Mouse (Mus musculus) kidney, embryonic 14.5 days (tissue): ENCODE measurements around the gene Spatc1l. TPM values are rescaled to one million over a fixed set of nuclear protein-coding genes. Genes with fewer than 3 reads are reported as not detected.

Experiments used
- ATAC-seq: fragments of 200-750 bp; cut with Nextera tagmentation; 2 replicates; pipeline ENCODE4 v1.8.0; 2017; ENCODE audit warnings: moderate number of reproducible peaks, mild to moderate bottlenecking, moderate TSS enrichment, moderate library complexity; ENCODE audit not compliant: low FRiP score, low TSS enrichment
- H3K27ac ChIP-seq: fragments of 300-500 bp; sonication (generic); 2 replicates; pipeline ENCODE4 v1.5.1; 2014; ENCODE audit warnings: low read depth, mild to moderate bottlenecking, low read length, moderate library complexity, mixed read lengths
- H3K27me3 ChIP-seq: fragments of 300-500 bp; sonication (generic); 2 replicates; pipeline ENCODE4 v1.6.1; 2014; ENCODE audit warnings: mild to moderate bottlenecking, low read length; ENCODE audit not compliant: control insufficient read depth, insufficient read depth
- H3K36me3 ChIP-seq: fragments of 300-500 bp; sonication (generic); 2 replicates; pipeline ENCODE4 v1.6.1; 2014; ENCODE audit warnings: low read length, mixed read lengths; ENCODE audit not compliant: control insufficient read depth, insufficient read depth
- H3K4me1 ChIP-seq: fragments of 300-500 bp; sonication (generic); 2 replicates; pipeline ENCODE4 v1.6.1; 2014; ENCODE audit warnings: low read length, mixed read lengths; ENCODE audit not compliant: control insufficient read depth, insufficient read depth
- H3K4me2 ChIP-seq: fragments of 300-500 bp; sonication (generic); replicated peaks from 2 replicates; pipeline ENCODE4 v1.6.1; 2014; ENCODE audit warnings: low read depth, mild to moderate bottlenecking, low read length
- H3K4me3 ChIP-seq: fragments of 300-500 bp; sonication (generic); 2 replicates; pipeline ENCODE4 v1.5.1; 2014; ENCODE audit warnings: mild to moderate bottlenecking, low read length
- H3K9ac ChIP-seq: fragments of 300-500 bp; sonication (generic); 2 replicates; pipeline ENCODE4 v1.6.1; 2014; ENCODE audit warnings: low read depth, mild to moderate bottlenecking, low read length, moderate library complexity
- H3K9me3 ChIP-seq: fragments of 300-500 bp; sonication (generic); 2 replicates; pipeline ENCODE4 v1.6.1; 2016; ENCODE audit warnings: low read length; ENCODE audit not compliant: control insufficient read depth
- WGBS: fragments of 180-500 bp; shearing (Covaris S2); extraction: QIAGEN DNeasy Blood & Tissue Kit; methylation state at CpG from one replicate; pipeline ENCODE4 v1.1.7; 2014; 5-methylcytosine and 5-hydroxymethylcytosine counted together
- polyA plus RNA-seq: library from polyadenylated mRNA; unstranded; fragments of >200 nt; fragmentation: Nextera tagmentation; extraction: Ambion mirVana; gene quantifications from 2 replicates; pipeline ENCODE4 v1.2.1, GENCODE M21; 2014

Spatc1l gene
- polyA plus RNA-seq, 1 experiment from 2014 or later = not detected

- WGBS = 90% methylated on average over 10 of the region's 10 CpGs
- ATAC-seq = no peak
Observed at GRCm38 (mm10) chr10:76542636-76543375, 19.3 kb upstream of the Spatc1l start.

GRCm38 (mm10) chr10:76546566-76546965 is 15.5 kb upstream of the Spatc1l start:
- no peak overlapping the region for H3K27ac ChIP-seq
- H3K27me3 ChIP-seq = no peaks in the 10 kb centered on the region
- H3K4me1 ChIP-seq = no peaks in the 10 kb centered on the region
- peaks cover 70% of the 10 kb centered on the region for H3K36me3 ChIP-seq
- no peak overlapping the region for H3K4me2 ChIP-seq
- H3K9ac ChIP-seq = no peak overlapping the region
- no peak for ATAC-seq
- no peaks in the 10 kb centered on the region for H3K9me3 ChIP-seq
- WGBS = 78% methylated on average over 8 of the region's 8 CpGs
- H3K4me3 ChIP-seq = no peak overlapping the region

More at GRCm38 (mm10) chr10:76542636-76543375, 19.3 kb upstream of the Spatc1l start:
- H3K27me3 ChIP-seq = no peaks in the 10 kb centered on the region
- H3K27ac ChIP-seq = no peak overlapping the region
- no peak overlapping the region for H3K4me2 ChIP-seq
- no peak overlapping the region for H3K9ac ChIP-seq
- no peak overlapping the region for H3K4me3 ChIP-seq
- H3K9me3 ChIP-seq = no peaks in the 10 kb centered on the region
- H3K36me3 ChIP-seq = peaks cover 80% of the 10 kb centered on the region
- no peaks in the 10 kb centered on the region for H3K4me1 ChIP-seq

- Histone ChIP-seq H3K36me3 (peaks cover 71% of the 10 kb centered on the region), H3K4me1 (no peaks in the 10 kb centered on the region), H3K27me3 (no peaks in the 10 kb centered on the region), H3K9ac (no peak overlapping the region), H3K4me2 (no peak overlapping the region), H3K27ac (no peak overlapping the region), H3K9me3 (no peaks in the 10 kb centered on the region), H3K4me3 (no peak overlapping the region)
- WGBS = 95% methylated on average over 8 of the region's 8 CpGs
- no peak for ATAC-seq
Observed at GRCm38 (mm10) chr10:76548218-76548617, 13.9 kb upstream of the Spatc1l start.

- 87% methylated on average over 5 of the region's 5 CpGs for WGBS
- Histone ChIP-seq H3K9me3 (no peaks in the 10 kb centered on the region), H3K4me2 (no peak overlapping the region), H3K4me1 (no peaks in the 10 kb centered on the region), H3K27ac (no peak overlapping the region), H3K4me3 (no peak overlapping the region), H3K36me3 (peaks cover 68% of the 10 kb centered on the region), H3K27me3 (no peaks in the 10 kb centered on the region), H3K9ac (no peak overlapping the region)
- ATAC-seq = no peak
Observed at GRCm38 (mm10) chr10:76550458-76550857, 11.6 kb upstream of the Spatc1l start.

GRCm38 (mm10) chr10:76551556-76551955 is 10.5 kb upstream of the Spatc1l start:
- Histone ChIP-seq H3K27ac (no peak overlapping the region), H3K4me3 (no peak overlapping the region), H3K36me3 (peaks cover 65% of the 10 kb centered on the region), H3K4me2 (no peak overlapping the region), H3K9ac (no peak overlapping the region), H3K9me3 (no peaks in the 10 kb centered on the region), H3K4me1 (no peaks in the 10 kb centered on the region), H3K27me3 (no peaks in the 10 kb centered on the region)
- WGBS = 87% methylated on average over 3 of the region's 3 CpGs
- no peak for ATAC-seq

- H3K9me3 ChIP-seq = no peaks in the 10 kb centered on the region
- H3K4me1 ChIP-seq = no peaks in the 10 kb centered on the region
- ATAC-seq = no peak
- 90% methylated on average over 5 of the region's 5 CpGs for WGBS
- no peak overlapping the region for H3K4me3 ChIP-seq
- no peaks in the 10 kb centered on the region for H3K27me3 ChIP-seq
- H3K4me2 ChIP-seq = no peak overlapping the region
- no peak overlapping the region for H3K9ac ChIP-seq
- no peak overlapping the region for H3K27ac ChIP-seq
- H3K36me3 ChIP-seq = peaks cover 48% of the 10 kb centered on the region
Observed at GRCm38 (mm10) chr10:76554061-76554460, 8.0 kb upstream of the Spatc1l start.

- H3K9me3 ChIP-seq = no peaks in the 10 kb centered on the region
- no peak overlapping the region for H3K4me2 ChIP-seq
- no peak overlapping the region for H3K4me3 ChIP-seq
- no peaks in the 10 kb centered on the region for H3K4me1 ChIP-seq
- no peaks in the 10 kb centered on the region for H3K36me3 ChIP-seq
- no peak for ATAC-seq
- WGBS = 93% methylated on average over 22 of the region's 22 CpGs
- no peaks in the 10 kb centered on the region for H3K27me3 ChIP-seq
- H3K27ac ChIP-seq = no peak overlapping the region
- H3K9ac ChIP-seq = no peak overlapping the region
Observed at GRCm38 (mm10) chr10:76569996-76570685, 8.1 kb downstream of the Spatc1l start.

- Histone ChIP-seq H3K4me1 (no peaks in the 10 kb centered on the region), H3K27ac (no peak overlapping the region), H3K4me3 (no peak overlapping the region), H3K9ac (no peak overlapping the region), H3K27me3 (no peaks in the 10 kb centered on the region), H3K9me3 (no peaks in the 10 kb centered on the region), H3K4me2 (no peak overlapping the region), H3K36me3 (no peaks in the 10 kb centered on the region)
- no peak for ATAC-seq
- 72% methylated on average over 2 of the region's 2 CpGs for WGBS
Observed at GRCm38 (mm10) chr10:76571070-76571469, 9.0 kb downstream of the Spatc1l start.

GRCm38 (mm10) chr10:76572151-76572550 is 10.1 kb downstream of the Spatc1l start:
- H3K9ac ChIP-seq = no peak overlapping the region
- H3K27ac ChIP-seq = no peak overlapping the region
- ATAC-seq = no peak
- no peak overlapping the region for H3K4me2 ChIP-seq
- H3K4me3 ChIP-seq = no peak overlapping the region
- no peaks in the 10 kb centered on the region for H3K36me3 ChIP-seq
- H3K9me3 ChIP-seq = no peaks in the 10 kb centered on the region
- H3K4me1 ChIP-seq = no peaks in the 10 kb centered on the region
- H3K27me3 ChIP-seq = no peaks in the 10 kb centered on the region
- 77% methylated on average over 3 of the region's 3 CpGs for WGBS
